Mouse (Mus musculus) erythroblast, embryonic 14.5 days (primary cell): ENCODE measurements at regions not wholly inside any gene's neighbourhood (a gene's known extent, or its start where the extent isn't known, plus 50 kb on each side); places are given as distances from the start of the nearest gene placed in this dataset.

Experiments used
- GATA1 ChIP-seq: IDR thresholded peaks from 2 replicates; pipeline ENCODE4 v1.6.1; 2012; ENCODE audit warnings: low read length, inconsistent platforms, mixed read lengths
- TAL1 ChIP-seq: IDR thresholded peaks from 3 replicates; pipeline ENCODE4 v1.6.1; 2012; ENCODE audit warnings: low read length, inconsistent platforms, mixed read lengths

GRCm38 (mm10) chr11:38191437-38191836 is 955.7 kb upstream of the Tenm2 start:
- TF ChIP-seq GATA1 (no peak), TAL1 (no peak)
